Mouse (Mus musculus): ENCODE measurements around the gene Cd300lf. TPM values are rescaled to one million over a fixed set of nuclear protein-coding genes. Genes with fewer than 3 reads are reported as not detected.
A peak's percentile ranks its signal among the peaks of the same experiment; 100 is the strongest.

The Cd300lf gene
- polyA plus RNA-seq, 1 experiment from 2014 or later: 5.5 TPM

GRCm38 (mm10) chr11:115153699-115154292 lies 20.0 kb upstream of the Cd300lf start:
- Histone ChIP-seq H3K4me2 (ENCODE audit: low read depth, low read length) (peak overlapping the region; percentile 56), H3K4me1 (ENCODE audit: control insufficient read depth, low read depth, low read length) (peaks cover 10% of the 10 kb centered on the region), H3K4me3 (ENCODE audit: low read depth, low read length) (peak overlapping the region; percentile 51), H3K27me3 (ENCODE audit: control insufficient read depth, insufficient read depth, low read depth, low read length) (peaks cover 14% of the 10 kb centered on the region), H3K9ac (ENCODE audit: low read depth, low read length) (no peak overlapping the region), H3K36me3 (ENCODE audit: control insufficient read depth, insufficient read depth) (no peaks in the 10 kb centered on the region), H3K27ac (ENCODE audit: low read length) (no peak overlapping the region), H3K9me3 (replicated peaks; ENCODE audit: control insufficient read depth, low read length) (no peaks in the 10 kb centered on the region)
- WGBS (ENCODE audit: insufficient replicate concordance): 0% methylated on average over 34 of the region's 35 CpGs
- ATAC-seq (ENCODE audit: low read depth): peak; percentile 80

DNA sequence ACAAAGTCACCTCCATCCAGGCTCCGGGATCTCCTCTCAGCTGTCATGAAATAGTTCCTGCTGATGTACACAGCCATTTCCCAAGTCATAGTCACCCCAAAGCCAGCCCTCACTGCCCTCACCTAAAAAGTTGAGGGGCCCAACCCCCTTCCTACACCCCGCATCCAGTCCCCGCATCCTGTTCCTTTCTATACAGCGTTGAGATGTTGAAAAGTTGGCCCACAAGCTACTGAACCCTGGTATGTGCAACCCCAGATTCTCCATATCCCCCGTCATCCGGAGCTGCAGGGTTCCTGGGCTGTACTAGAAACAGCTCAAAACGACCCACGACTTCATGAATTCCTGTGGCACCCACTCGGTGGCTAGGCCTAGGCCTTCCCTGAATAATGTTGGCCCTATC lies 19.3 kb upstream of the Cd300lf start:
- Histone ChIP-seq H3K36me3 (ENCODE audit: control insufficient read depth, insufficient read depth) (no peaks in the 10 kb centered on the region), H3K27me3 (ENCODE audit: control insufficient read depth, insufficient read depth, low read depth, low read length) (peaks cover 14% of the 10 kb centered on the region), H3K4me2 (ENCODE audit: low read depth, low read length) (no peak overlapping the region), H3K4me1 (ENCODE audit: control insufficient read depth, low read depth, low read length) (peaks cover 10% of the 10 kb centered on the region), H3K9me3 (replicated peaks; ENCODE audit: control insufficient read depth, low read length) (no peaks in the 10 kb centered on the region), H3K27ac (ENCODE audit: low read length) (no peak overlapping the region), H3K9ac (ENCODE audit: low read depth, low read length) (no peak overlapping the region), H3K4me3 (ENCODE audit: low read depth, low read length) (no peak overlapping the region)
- ATAC-seq (ENCODE audit: low read depth): no peak
- 67% methylated on average over 9 of the region's 9 CpGs for WGBS (ENCODE audit: insufficient replicate concordance)

- no peak for ATAC-seq (ENCODE audit: low read depth)
- Histone ChIP-seq H3K9me3 (replicated peaks; ENCODE audit: control insufficient read depth, low read length) (no peaks in the 10 kb centered on the region), H3K4me3 (ENCODE audit: low read depth, low read length) (peak overlapping the region; percentile 25), H3K27me3 (ENCODE audit: control insufficient read depth, insufficient read depth, low read depth, low read length) (peaks cover 14% of the 10 kb centered on the region), H3K36me3 (ENCODE audit: control insufficient read depth, insufficient read depth) (no peaks in the 10 kb centered on the region), H3K4me1 (ENCODE audit: control insufficient read depth, low read depth, low read length) (peaks cover 10% of the 10 kb centered on the region), H3K9ac (ENCODE audit: low read depth, low read length) (no peak overlapping the region), H3K4me2 (ENCODE audit: low read depth, low read length) (peak overlapping the region; percentile 30), H3K27ac (ENCODE audit: low read length) (no peak overlapping the region)
- WGBS (ENCODE audit: insufficient replicate concordance): 18% methylated on average over 15 of the region's 15 CpGs
Observed at GRCm38 (mm10) chr11:115151755-115152429, 18.1 kb upstream of the Cd300lf start.

- 43% methylated on average over 6 of the region's 6 CpGs for WGBS (ENCODE audit: insufficient replicate concordance)
Observed at GRCm38 (mm10) chr11:115150741-115151254, 17.0 kb upstream of the Cd300lf start.

DNA sequence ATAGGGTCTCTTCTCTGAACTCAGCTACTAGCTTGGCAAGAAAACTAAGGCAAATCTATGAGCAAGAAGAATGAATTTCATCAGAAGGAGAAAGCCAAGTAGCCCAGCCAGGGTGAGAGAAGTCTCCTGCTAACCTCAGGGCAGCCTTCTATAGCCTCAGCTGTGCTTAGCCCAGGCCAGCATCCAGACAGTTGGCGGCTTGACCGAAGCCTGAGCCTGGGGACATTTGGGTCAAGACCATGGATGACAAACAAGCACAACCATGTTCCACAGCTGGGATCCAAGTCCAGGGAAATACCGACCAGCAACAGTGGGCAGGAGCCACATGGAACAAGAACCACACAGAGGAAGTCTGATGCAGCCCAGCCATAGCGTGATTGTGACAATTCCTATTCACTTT lies 14.0 kb upstream of the Cd300lf start:
- no peak overlapping the region for H3K4me3 ChIP-seq (ENCODE audit: low read depth, low read length)
- no peak for ATAC-seq (ENCODE audit: low read depth)
- no peaks in the 10 kb centered on the region for H3K9me3 ChIP-seq (replicated peaks; ENCODE audit: control insufficient read depth, low read length)
- H3K27me3 ChIP-seq (ENCODE audit: control insufficient read depth, insufficient read depth, low read depth, low read length): peaks cover 3% of the 10 kb centered on the region; the same call in 1 of the 2 replicates
- no peak overlapping the region for H3K9ac ChIP-seq (ENCODE audit: low read depth, low read length)
- no peak overlapping the region for H3K27ac ChIP-seq (ENCODE audit: low read length)
- no peak overlapping the region for H3K4me2 ChIP-seq (ENCODE audit: low read depth, low read length)
- H3K4me1 ChIP-seq (ENCODE audit: control insufficient read depth, low read depth, low read length): no peaks in the 10 kb centered on the region; the same call in 1 of the 2 replicates
- H3K36me3 ChIP-seq (ENCODE audit: control insufficient read depth, insufficient read depth): no peaks in the 10 kb centered on the region
- WGBS (ENCODE audit: insufficient replicate concordance): 67% methylated on average over 4 of the region's 4 CpGs

More at GRCm38 (mm10) chr11:115150741-115151254, 17.0 kb upstream of the Cd300lf start:
- no peak overlapping the region for H3K9ac ChIP-seq (ENCODE audit: low read depth, low read length)
- ATAC-seq (ENCODE audit: low read depth): no peak
- no peak overlapping the region for H3K4me3 ChIP-seq (ENCODE audit: low read depth, low read length)
- H3K27ac ChIP-seq (ENCODE audit: low read length): no peak overlapping the region
- H3K36me3 ChIP-seq (ENCODE audit: control insufficient read depth, insufficient read depth): no peaks in the 10 kb centered on the region
- H3K27me3 ChIP-seq (ENCODE audit: control insufficient read depth, insufficient read depth, low read depth, low read length): peaks cover 14% of the 10 kb centered on the region
- H3K9me3 ChIP-seq (replicated peaks; ENCODE audit: control insufficient read depth, low read length): no peaks in the 10 kb centered on the region
- no peak overlapping the region for H3K4me2 ChIP-seq (ENCODE audit: low read depth, low read length)
- H3K4me1 ChIP-seq (ENCODE audit: control insufficient read depth, low read depth, low read length): peaks cover 10% of the 10 kb centered on the region

DNA sequence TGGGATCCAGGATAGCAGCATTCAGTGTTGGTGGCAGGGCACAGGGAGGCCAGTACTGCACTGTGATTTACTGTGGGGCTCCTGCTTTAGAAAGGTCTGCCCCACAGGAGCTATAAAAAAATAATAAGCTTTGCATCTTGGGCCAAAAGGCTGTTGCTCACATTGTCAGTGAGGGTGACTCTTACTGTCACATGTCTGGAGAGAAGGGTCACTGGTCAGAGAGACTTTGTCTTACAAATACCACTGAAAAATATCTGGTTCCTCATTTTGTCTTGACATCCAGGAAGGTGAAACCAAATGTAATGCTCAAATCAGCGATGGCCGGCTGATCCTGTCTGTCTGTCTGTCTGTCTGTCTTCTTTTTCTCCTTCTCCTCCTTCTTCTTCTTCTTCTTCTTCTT lies 8.2 kb upstream of the Cd300lf start:
- no peak for ATAC-seq (ENCODE audit: low read depth)
- no peaks in the 10 kb centered on the region for H3K4me1 ChIP-seq (ENCODE audit: control insufficient read depth, low read depth, low read length)
- H3K4me2 ChIP-seq (ENCODE audit: low read depth, low read length): no peak overlapping the region
- H3K36me3 ChIP-seq (ENCODE audit: control insufficient read depth, insufficient read depth): no peaks in the 10 kb centered on the region
- WGBS (ENCODE audit: insufficient replicate concordance): 26% methylated on average over 2 of the region's 2 CpGs
- H3K9ac ChIP-seq (ENCODE audit: low read depth, low read length): no peak overlapping the region
- no peak overlapping the region for H3K4me3 ChIP-seq (ENCODE audit: low read depth, low read length)
- no peak overlapping the region for H3K27ac ChIP-seq (ENCODE audit: low read length)
- H3K27me3 ChIP-seq (ENCODE audit: control insufficient read depth, insufficient read depth, low read depth, low read length): no peaks in the 10 kb centered on the region
- no peaks in the 10 kb centered on the region for H3K9me3 ChIP-seq (replicated peaks; ENCODE audit: control insufficient read depth, low read length)

- Histone ChIP-seq H3K27me3 (ENCODE audit: control insufficient read depth, insufficient read depth, low read depth, low read length) (no peaks in the 10 kb centered on the region), H3K9me3 (replicated peaks; ENCODE audit: control insufficient read depth, low read length) (no peaks in the 10 kb centered on the region), H3K4me2 (ENCODE audit: low read depth, low read length) (no peak overlapping the region), H3K36me3 (ENCODE audit: control insufficient read depth, insufficient read depth) (no peaks in the 10 kb centered on the region), H3K27ac (ENCODE audit: low read length) (peak overlapping the region; percentile 43; the same call in 1 of the 2 replicates), H3K9ac (ENCODE audit: low read depth, low read length) (no peak overlapping the region), H3K4me1 (ENCODE audit: control insufficient read depth, low read depth, low read length) (no peaks in the 10 kb centered on the region), H3K4me3 (ENCODE audit: low read depth, low read length) (no peak overlapping the region)
- 40% methylated on average over 5 of the region's 5 CpGs for WGBS (ENCODE audit: insufficient replicate concordance)
- ATAC-seq (ENCODE audit: low read depth): peak; percentile 45; the same call in 1 of the 2 replicates
Observed at GRCm38 (mm10) chr11:115138597-115139262, 4.9 kb upstream of the Cd300lf start.

DNA sequence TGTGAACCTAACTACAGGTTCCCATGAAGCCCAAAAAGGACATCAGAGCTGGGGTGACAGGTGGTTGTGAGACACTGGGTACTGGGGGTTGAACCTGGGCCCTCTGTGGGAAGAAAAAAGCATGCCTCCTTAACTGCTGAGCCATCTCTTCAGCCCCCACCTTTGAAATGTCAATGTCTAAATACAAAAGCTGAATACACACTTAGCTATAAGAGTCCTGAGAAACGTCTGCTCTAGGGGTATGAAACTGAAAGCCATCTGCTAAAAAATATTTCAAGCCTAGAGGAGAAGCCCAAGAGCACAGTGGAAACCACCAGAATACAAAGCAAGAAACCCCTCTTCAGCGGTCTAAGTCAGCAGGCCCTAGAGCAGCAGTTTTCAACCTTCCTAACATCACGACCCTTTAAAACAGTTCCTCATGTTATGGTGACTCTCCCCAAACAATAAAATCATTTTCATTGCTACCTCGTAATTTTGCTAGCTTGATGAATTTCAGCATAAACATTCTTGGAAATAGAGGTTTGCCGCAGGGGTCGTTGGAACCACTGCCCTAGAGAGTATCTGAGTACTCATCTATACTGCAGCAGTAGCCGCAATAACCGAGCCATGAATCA lies 1.9 kb downstream of the Cd300lf start:
- no peaks in the 10 kb centered on the region for H3K36me3 ChIP-seq (ENCODE audit: control insufficient read depth, insufficient read depth)
- H3K9me3 ChIP-seq (replicated peaks; ENCODE audit: control insufficient read depth, low read length): no peaks in the 10 kb centered on the region
- no peak overlapping the region for H3K4me2 ChIP-seq (ENCODE audit: low read depth, low read length)
- no peaks in the 10 kb centered on the region for H3K27me3 ChIP-seq (ENCODE audit: control insufficient read depth, insufficient read depth, low read depth, low read length)
- ATAC-seq (ENCODE audit: low read depth): no peak
- no peak overlapping the region; the same call in 1 of the 2 replicates for H3K4me3 ChIP-seq (ENCODE audit: low read depth, low read length)
- no peak overlapping the region for H3K27ac ChIP-seq (ENCODE audit: low read length)
- H3K9ac ChIP-seq (ENCODE audit: low read depth, low read length): no peak overlapping the region
- H3K4me1 ChIP-seq (ENCODE audit: control insufficient read depth, low read depth, low read length): no peaks in the 10 kb centered on the region
- WGBS (ENCODE audit: insufficient replicate concordance): 67% methylated on average over 8 of the region's 8 CpGs
